Mouse (Mus musculus): ENCODE data around the gene Krt222. TPM values are rescaled to one million over a fixed set of nuclear protein-coding genes. Genes with fewer than 3 reads are reported as not detected.

Gene Krt222
- polyA plus RNA-seq, 1 experiment from 2014 or later, result 0.87 TPM

DNA sequence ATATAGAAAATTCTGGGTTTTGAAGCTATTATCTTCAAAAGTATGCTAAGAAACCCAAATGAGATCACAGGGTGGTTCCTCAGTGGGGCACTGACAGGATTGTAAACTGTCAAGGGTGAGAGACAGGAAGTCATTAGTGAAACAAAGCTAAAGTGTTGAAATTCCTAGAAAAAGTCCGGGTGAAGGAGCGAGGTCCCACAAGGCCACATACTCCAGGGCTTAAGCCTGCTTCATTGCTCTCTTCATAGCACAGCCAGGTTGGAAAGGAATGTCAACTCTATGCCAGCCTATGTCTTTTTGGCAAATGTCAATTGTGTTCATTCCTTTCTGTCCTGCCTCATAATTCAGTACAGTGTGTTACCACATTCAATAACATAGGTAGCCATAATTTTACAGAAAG, 36.4 kb downstream of the Krt222 start:
- Histone ChIP-seq H3K36me3 (peaks cover 37% of the 10 kb centered on the region), H3K9me3 (no peaks in the 10 kb centered on the region), H3K9ac (replicated peaks) (no peak overlapping the region), H3K27ac (replicated peaks) (no peak overlapping the region), H3K27me3 (no peaks in the 10 kb centered on the region), H3K4me2 (replicated peaks) (no peak overlapping the region), H3K4me3 (no peak overlapping the region), H3K4me1 (no peaks in the 10 kb centered on the region)
- WGBS, result 50% methylated on average over 2 of the region's 2 CpGs
- ATAC-seq (ENCODE audit: low FRiP score, low read depth), result no peak

DNA sequence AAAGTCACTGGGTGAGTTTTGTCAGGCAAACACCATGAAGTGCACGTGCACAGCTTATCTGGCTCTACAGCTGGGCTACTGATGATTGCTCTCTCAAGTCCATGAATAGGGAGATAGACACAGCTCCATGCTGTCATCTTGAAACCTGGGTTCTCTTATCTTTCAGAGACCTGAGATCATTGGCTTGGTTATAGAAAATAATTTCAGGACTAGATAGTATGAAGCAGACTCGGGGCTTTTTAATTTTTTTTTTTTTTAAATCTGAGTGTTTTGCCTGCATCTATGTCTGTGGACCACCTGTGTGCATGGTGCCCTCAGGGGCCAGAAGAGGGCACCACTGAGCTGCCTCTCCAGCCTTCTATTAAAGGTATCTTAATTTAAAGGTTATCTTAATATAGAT, 36.9 kb downstream of the Krt222 start:
- H3K4me3 ChIP-seq, result no peak overlapping the region
- H3K36me3 ChIP-seq, result peaks cover 32% of the 10 kb centered on the region
- 38% methylated on average over 2 of the region's 2 CpGs for WGBS
- no peaks in the 10 kb centered on the region for H3K27me3 ChIP-seq
- no peaks in the 10 kb centered on the region for H3K9me3 ChIP-seq
- ATAC-seq (ENCODE audit: low FRiP score, low read depth), result no peak
- H3K4me2 ChIP-seq (replicated peaks), result no peak overlapping the region
- no peak overlapping the region for H3K27ac ChIP-seq (replicated peaks)
- no peaks in the 10 kb centered on the region for H3K4me1 ChIP-seq
- H3K9ac ChIP-seq (replicated peaks), result no peak overlapping the region

DNA sequence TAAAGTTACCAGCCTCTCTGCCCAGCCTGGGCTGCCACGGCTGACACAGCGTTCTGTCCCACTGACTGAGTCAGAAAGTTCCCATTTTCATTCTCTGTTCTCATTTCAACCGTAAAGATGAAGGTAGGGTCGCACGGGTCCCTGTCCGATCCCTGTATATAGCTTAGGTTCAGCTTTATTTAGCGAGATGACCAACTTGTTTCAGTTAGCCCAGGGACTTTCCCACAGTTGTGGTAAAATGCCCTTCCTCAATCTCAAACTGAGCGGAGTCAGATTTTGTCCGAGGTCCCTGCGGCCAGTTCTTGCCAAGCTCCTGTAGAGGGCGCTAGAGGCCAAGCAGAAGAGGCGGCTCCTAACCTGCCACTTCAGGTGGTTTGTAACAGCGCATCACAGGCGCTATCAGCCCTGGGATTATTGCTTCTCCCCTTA, 54.7 kb downstream of the Krt222 start:
- no peaks in the 10 kb centered on the region for H3K4me1 ChIP-seq
- H3K27me3 ChIP-seq, result peaks cover 8% of the 10 kb centered on the region
- H3K4me3 ChIP-seq, result no peak overlapping the region
- H3K4me2 ChIP-seq (replicated peaks), result no peak overlapping the region
- 26% methylated on average over 14 of the region's 14 CpGs for WGBS
- no peak overlapping the region for H3K27ac ChIP-seq (replicated peaks)
- H3K36me3 ChIP-seq, result no peaks in the 10 kb centered on the region
- no peaks in the 10 kb centered on the region for H3K9me3 ChIP-seq
- ATAC-seq (ENCODE audit: low FRiP score, low read depth), result no peak
- no peak overlapping the region for H3K9ac ChIP-seq (replicated peaks)

DNA sequence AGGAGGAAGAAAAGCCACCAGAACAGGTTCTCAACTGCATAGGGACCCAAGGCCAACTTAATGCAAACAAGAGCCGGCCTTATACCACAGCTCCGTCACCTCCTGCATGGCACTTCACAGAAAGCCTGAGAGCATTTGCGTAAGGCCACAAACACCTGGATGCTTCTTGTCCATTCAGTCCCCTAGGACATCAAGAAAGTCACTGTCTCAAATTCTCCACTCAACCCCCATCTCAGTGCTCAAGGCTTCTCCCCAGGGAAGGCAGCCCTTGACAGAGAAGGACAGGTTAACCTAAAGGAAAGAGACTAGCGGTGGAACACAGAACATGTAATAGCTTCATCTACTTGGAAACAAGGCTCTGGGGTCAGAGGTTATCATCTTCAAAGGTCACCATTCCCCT, 56.5 kb downstream of the Krt222 start:
- Histone ChIP-seq H3K4me3 (no peak overlapping the region), H3K27me3 (peaks cover 8% of the 10 kb centered on the region), H3K36me3 (no peaks in the 10 kb centered on the region), H3K4me2 (replicated peaks) (no peak overlapping the region), H3K4me1 (no peaks in the 10 kb centered on the region), H3K9me3 (no peaks in the 10 kb centered on the region), H3K27ac (replicated peaks) (no peak overlapping the region), H3K9ac (replicated peaks) (no peak overlapping the region)
- WGBS, result 93% methylated on average over 4 of the region's 4 CpGs
- no peak for ATAC-seq (ENCODE audit: low FRiP score, low read depth)

DNA sequence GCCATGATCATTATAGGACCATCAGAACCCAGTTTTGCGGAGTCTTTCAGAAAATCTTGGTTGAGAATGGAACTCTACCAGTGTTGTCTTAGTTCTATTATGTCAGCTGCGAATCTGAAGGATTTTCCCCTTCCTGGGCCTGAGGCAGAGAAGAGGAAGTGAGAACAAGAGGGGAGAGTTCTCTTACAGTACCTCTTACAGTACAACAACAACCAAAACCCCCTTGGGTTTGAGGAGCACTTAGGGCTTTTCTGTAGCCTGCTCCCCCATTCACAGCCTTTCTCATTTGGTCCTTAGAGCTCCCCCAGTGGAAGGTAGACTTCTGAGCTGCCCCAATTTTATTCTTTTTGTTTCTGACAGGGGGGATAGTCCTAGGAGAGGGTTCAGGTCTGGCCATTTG, 57.0 kb downstream of the Krt222 start:
- H3K9me3 ChIP-seq, result no peaks in the 10 kb centered on the region
- no peak overlapping the region for H3K9ac ChIP-seq (replicated peaks)
- H3K27ac ChIP-seq (replicated peaks), result no peak overlapping the region
- peaks cover 8% of the 10 kb centered on the region for H3K27me3 ChIP-seq
- 80% methylated on average over 2 of the region's 2 CpGs for WGBS
- H3K4me2 ChIP-seq (replicated peaks), result no peak overlapping the region
- no peaks in the 10 kb centered on the region for H3K36me3 ChIP-seq
- no peak overlapping the region for H3K4me3 ChIP-seq
- no peaks in the 10 kb centered on the region for H3K4me1 ChIP-seq
- no peak for ATAC-seq (ENCODE audit: low FRiP score, low read depth)

Other genes with a start within 250 kb of the Krt222 start
- 305 and 311 TPM in 2 replicates for gene Top2a, start 219.9 kb downstream of the Krt222 start, polyA plus RNA-seq (2016; fragmentation: Nextera tagmentation; extraction: Ambion mirVana)
- 246 and 322 TPM in 2 replicates for gene Igfbp4, start 202.8 kb downstream of the Krt222 start, polyA plus RNA-seq (2016; fragmentation: Nextera tagmentation; extraction: Ambion mirVana)
- gene Tns4, start 154.8 kb downstream of the Krt222 start, polyA plus RNA-seq (2016; fragmentation: Nextera tagmentation; extraction: Ambion mirVana), result 0.12 and 0.19 TPM in 2 replicates
- 0.11 TPM in 1 of 2 replicates, not detected in the other for gene Ccr7, start 89.0 kb downstream of the Krt222 start, polyA plus RNA-seq (2016; fragmentation: Nextera tagmentation; extraction: Ambion mirVana)
- gene Smarce1, start 13.1 kb downstream of the Krt222 start, polyA plus RNA-seq (2016; fragmentation: Nextera tagmentation; extraction: Ambion mirVana), result 357 and 380 TPM in 2 replicates
- not detected in 2 replicates for gene Krt24, start 41.2 kb upstream of the Krt222 start, polyA plus RNA-seq (2016; fragmentation: Nextera tagmentation; extraction: Ambion mirVana)
- not detected in 2 replicates for gene Krt25, start 78.9 kb upstream of the Krt222 start, polyA plus RNA-seq (2016; fragmentation: Nextera tagmentation; extraction: Ambion mirVana)
- gene Krt26, start 93.9 kb upstream of the Krt222 start, polyA plus RNA-seq (2016; fragmentation: Nextera tagmentation; extraction: Ambion mirVana), result 0.21 and 0.48 TPM in 2 replicates
- not detected in 2 replicates for gene Krt27, start 107.0 kb upstream of the Krt222 start, polyA plus RNA-seq (2016; fragmentation: Nextera tagmentation; extraction: Ambion mirVana)
- 0.42 TPM in 1 of 2 replicates, not detected in the other for gene Krt28, start 130.8 kb upstream of the Krt222 start, polyA plus RNA-seq (2016; fragmentation: Nextera tagmentation; extraction: Ambion mirVana)
- gene Krt10, start 145.3 kb upstream of the Krt222 start, polyA plus RNA-seq (2016; fragmentation: Nextera tagmentation; extraction: Ambion mirVana), result 35.9 and 37.2 TPM in 2 replicates
- gene Krt12, start 178.2 kb upstream of the Krt222 start, polyA plus RNA-seq (2016; fragmentation: Nextera tagmentation; extraction: Ambion mirVana), result not detected in 2 replicates
- gene Krt20, start 194.1 kb upstream of the Krt222 start, polyA plus RNA-seq (2016; fragmentation: Nextera tagmentation; extraction: Ambion mirVana), result 0.09 and 0.20 TPM in 2 replicates
- gene Krt23, start 249.1 kb upstream of the Krt222 start, polyA plus RNA-seq (2016; fragmentation: Nextera tagmentation; extraction: Ambion mirVana), result not detected in 2 replicates